Mouse (Mus musculus) layer of hippocampus, adult 8-10 months (tissue): Measurements from ENCODE around the gene Rpl4. TPM values are rescaled to one million over a fixed set of nuclear protein-coding genes. Genes with fewer than 3 reads are reported as not detected.

Experiments
- microRNA-seq, 2 experiments: library from miRNA; unstranded; fragments of <30 nt; microRNA quantifications; one replicate each; pipeline ENCODE4 v1.2.0; 2022
- total RNA-seq, 4 experiments: library from RNA; stranded (reverse); gene quantifications; 2 replicates each; pipeline ENCODE4 v1.2.4; 2022

Rpl4 gene
- total RNA-seq, 4 experiments from 2014 or later = 522 to 674 (median 595) TPM

Small RNA genes lying within 50 kb of the gene (microRNA-seq; reads per million reads assigned to microRNA genes)
- gene Gm24106 = 0 reads per million in 2 experiments

Other genes starting within 250 kb of the Rpl4 start
- gene Smad6, start 151.3 kb upstream of the Rpl4 start, total RNA-seq = 1 to 10 TPM; 1.7 to 2.5 (median 2.0) TPM
- gene Lctl, start 56.2 kb upstream of the Rpl4 start, total RNA-seq = under 1 TPM in 1 of 4 experiments, not detected in 3; 0.76 TPM
- gene Zwilch, start 271 bp upstream of the Rpl4 start, total RNA-seq = 1 to 10 TPM; 4.6 to 6.8 (median 5.6) TPM
- gene Snapc5, start 5.9 kb downstream of the Rpl4 start, total RNA-seq = 10 to 100 TPM; 16.5 to 19.2 (median 16.7) TPM
- 1 to 10 TPM; 1.8 to 3.8 (median 3.0) TPM for gene Uchl4, start 61.8 kb downstream of the Rpl4 start, total RNA-seq
- gene Map2k1, start 80.3 kb downstream of the Rpl4 start, total RNA-seq = 100 to 1,000 TPM; 290 to 306 (median 301) TPM
- gene Tipin, start 108.2 kb downstream of the Rpl4 start, total RNA-seq = 10 to 100 TPM; 11.7 to 23.6 (median 17.9) TPM
- 10 to 100 TPM; 28.9 to 30.1 (median 29.6) TPM for gene Dis3l, start 167.9 kb downstream of the Rpl4 start, total RNA-seq
- gene Megf11, start 212.3 kb downstream of the Rpl4 start, total RNA-seq = 10 to 100 TPM; 11.7 to 16.9 (median 14.2) TPM